In genomic region chr14:24655580-24655979, GRCm38 (mm10) we compare ENCODE assay signal across 9 mouse cellular contexts.
DNase-seq lines count a peak whose midpoint lies in the region; ATAC-seq and TF ChIP-seq lines count a peak whose summit lies in the region.
"Had no signal": no experiment of that assay in that cellular context is flagged by ENCODE, and none has a peak within 500 bp of the region (broad histone marks: within the 10 kb centered on the region; RNA-seq: fewer than 3 reads in every experiment).

No protein-coding gene starts in this region.

- H3K27me3 ChIP-seq in limb, embryonic 14.5 days (ENCODE audit: control insufficient read depth, insufficient read depth, low read length) = no peaks in the 10 kb centered on the region
- H3K27me3 ChIP-seq in limb, embryonic 10.5 days (ENCODE audit: low read depth, poor library complexity, severe bottlenecking) = no peaks in the 10 kb centered on the region
- H3K27me3 ChIP-seq in hindbrain, embryonic 12.5 days = no peaks in the 10 kb centered on the region

- no peak overlapping the region for H3K4me2 ChIP-seq in limb, embryonic 14.5 days (replicated peaks; ENCODE audit: low read depth, low read length, severe bottlenecking)
- no peak overlapping the region for H3K4me2 ChIP-seq in hindbrain, embryonic 12.5 days (replicated peaks)

- peaks cover 2% of the 10 kb centered on the region; the same call in 1 of the 2 replicates for H3K4me1 ChIP-seq in limb, embryonic 14.5 days (ENCODE audit: control insufficient read depth, insufficient read depth, low read length)
- H3K4me1 ChIP-seq in limb, embryonic 10.5 days = no peaks in the 10 kb centered on the region
- peaks cover 13% of the 10 kb centered on the region for H3K4me1 ChIP-seq in hindbrain, embryonic 12.5 days

- H3K27ac ChIP-seq in limb, embryonic 14.5 days (replicated peaks; ENCODE audit: low read depth, low read length) = no peak overlapping the region
- H3K27ac ChIP-seq in limb, embryonic 10.5 days = no peak overlapping the region
- H3K27ac ChIP-seq in hindbrain, embryonic 12.5 days = no peak overlapping the region

- no peaks in the 10 kb centered on the region for H3K36me3 ChIP-seq in limb, embryonic 14.5 days (ENCODE audit: control insufficient read depth, insufficient read depth, low read length)
- no peaks in the 10 kb centered on the region for H3K36me3 ChIP-seq in limb, embryonic 10.5 days
- H3K36me3 ChIP-seq in hindbrain, embryonic 12.5 days = no peaks in the 10 kb centered on the region

- TF ChIP-seq POLR2A in limb, embryonic 14.5 days (IDR thresholded peaks at IDR 0.05; ENCODE audit: borderline replicate concordance, extremely low read depth, insufficient read depth, insufficient read length) = no peak

- DNase-seq in adrenal gland, postnatal 10 days = peak; percentile 7
- no peak for DNase-seq in adrenal gland, adult 8-10 months
- DNase-seq in limb, embryonic 14.5 days (ENCODE audit: low spot score) = peak; percentile 49
- DNase-seq in limb, embryonic 10.5 days (ENCODE audit: low spot score) = no peak
- peak; percentile 31 for DNase-seq in retina, embryonic 14.5 days (ENCODE audit: low spot score)
- no peak for DNase-seq in adipocyte (ENCODE audit: low spot score)
- DNase-seq in spleen, adult 12 weeks (ENCODE audit: low spot score) = no peak
- DNase-seq: cerebellum, adult 9-10 months had no signal

- peak; percentile 57; the same call in 1 of the 2 replicates for ATAC-seq in limb, embryonic 14.5 days (ENCODE audit: low FRiP score, low read depth)
- ATAC-seq in hindbrain, embryonic 12.5 days (ENCODE audit: low FRiP score) = 0 out of 2 replicates have a peak, but pooled peaks have one; percentile 36

- 68% methylated on average over 9 of the region's 9 CpGs for WGBS in limb, embryonic 14.5 days
- WGBS in limb, embryonic 10.5 days = 78% methylated on average over 9 of the region's 9 CpGs
- WGBS in hindbrain, embryonic 12.5 days = 55% methylated on average over 9 of the region's 9 CpGs

- no peak overlapping the region for H3K4me3 ChIP-seq in limb, embryonic 14.5 days (replicated peaks; ENCODE audit: low read length)
- H3K4me3 ChIP-seq in limb, embryonic 10.5 days = no peak overlapping the region
- H3K4me3 ChIP-seq in hindbrain, embryonic 12.5 days = no peak overlapping the region

- no peak overlapping the region for H3K9ac ChIP-seq in limb, embryonic 14.5 days (ENCODE audit: low read depth, low read length, severe bottlenecking)
- no peak overlapping the region; the same call in 1 of the 2 replicates for H3K9ac ChIP-seq in hindbrain, embryonic 12.5 days

- H3K9me3 ChIP-seq in limb, embryonic 14.5 days (ENCODE audit: control insufficient read depth, low read length) = no peaks in the 10 kb centered on the region
- H3K9me3 ChIP-seq in limb, embryonic 10.5 days (replicated peaks) = no peaks in the 10 kb centered on the region
- H3K9me3 ChIP-seq in hindbrain, embryonic 12.5 days (replicated peaks) = no peaks in the 10 kb centered on the region

Comparison
In these comparisons a context has a peak if more than half of its experiments do, and no peak if none do; other contexts are left out.
1. DNase-seq: peak in adrenal gland, postnatal 10 days (single experiment), limb, embryonic 14.5 days (single experiment) and retina, embryonic 14.5 days (single experiment); none in adrenal gland, adult 8-10 months (single experiment), limb, embryonic 10.5 days (single experiment), adipocyte (single experiment) and spleen, adult 12 weeks (single experiment).